Mouse (Mus musculus): ENCODE results near the gene Pilrb1.
"Not testable (repeated sequence)": the region's sequence is repeated elsewhere in the genome, so short reads cannot be mapped to it uniquely, and the experiment has no call there.

Gene Pilrb1

GRCm38 (mm10) chr5:137857960-137858710, at the start of gene Pilrb1:
TSS of gene Pilrb1 (minus strand) at chr5:137858106.
- not testable (repeated sequence) for DNase-seq (ENCODE audit: extremely low spot score, low spot score)

- DNase-seq (ENCODE audit: extremely low spot score, low spot score): no peak
Observed at GRCm38 (mm10) chr5:137897812-137898211, 39.9 kb upstream of the Pilrb1 start.

- DNase-seq (ENCODE audit: extremely low spot score, low spot score): no peak
Observed at GRCm38 (mm10) chr5:137892954-137893353, 35.0 kb upstream of the Pilrb1 start.

- no peak for DNase-seq (ENCODE audit: extremely low spot score, low spot score)
Observed at GRCm38 (mm10) chr5:137887666-137888065, 29.8 kb upstream of the Pilrb1 start.

- peak; percentile 27 for DNase-seq (ENCODE audit: extremely low spot score, low spot score)
Observed at GRCm38 (mm10) chr5:137885894-137886293, 28.0 kb upstream of the Pilrb1 start.

- DNase-seq (ENCODE audit: extremely low spot score, low spot score): no peak
Observed at GRCm38 (mm10) chr5:137883345-137883744, 25.4 kb upstream of the Pilrb1 start.

- DNase-seq (ENCODE audit: extremely low spot score, low spot score): no peak
Observed at GRCm38 (mm10) chr5:137882922-137883321, 25.0 kb upstream of the Pilrb1 start.

GRCm38 (mm10) chr5:137877860-137878259, 20.0 kb upstream of the Pilrb1 start:
- no peak for DNase-seq (ENCODE audit: extremely low spot score, low spot score)

GRCm38 (mm10) chr5:137875054-137875453, 17.1 kb upstream of the Pilrb1 start:
- DNase-seq (ENCODE audit: extremely low spot score, low spot score): no peak

- not testable (repeated sequence) for DNase-seq (ENCODE audit: extremely low spot score, low spot score)
Observed at GRCm38 (mm10) chr5:137872381-137872702, 14.4 kb upstream of the Pilrb1 start.

- not testable (repeated sequence) for DNase-seq (ENCODE audit: extremely low spot score, low spot score)
Observed at GRCm38 (mm10) chr5:137871644-137872380, 13.9 kb upstream of the Pilrb1 start, which contains the start of gene Pilrb2. TSS of gene Pilrb2 (minus strand) at chr5:137871815.

- DNase-seq (ENCODE audit: extremely low spot score, low spot score): not testable (repeated sequence)
Observed at GRCm38 (mm10) chr5:137868600-137868999, 10.7 kb upstream of the Pilrb1 start.

GRCm38 (mm10) chr5:137864008-137864407, 6.1 kb upstream of the Pilrb1 start:
- DNase-seq (ENCODE audit: extremely low spot score, low spot score): not testable (repeated sequence)

GRCm38 (mm10) chr5:137856870-137857269, 1.0 kb downstream of the Pilrb1 start:
- DNase-seq (ENCODE audit: extremely low spot score, low spot score): not testable (repeated sequence)

- DNase-seq (ENCODE audit: extremely low spot score, low spot score): not testable (repeated sequence)
Observed at GRCm38 (mm10) chr5:137854907-137855306, 3.0 kb downstream of the Pilrb1 start.

- not testable (repeated sequence) for DNase-seq (ENCODE audit: extremely low spot score, low spot score)
Observed at GRCm38 (mm10) chr5:137850313-137850712, 7.6 kb downstream of the Pilrb1 start.

GRCm38 (mm10) chr5:137837110-137837509, 20.8 kb downstream of the Pilrb1 start:
- not testable (repeated sequence) for DNase-seq (ENCODE audit: extremely low spot score, low spot score)

GRCm38 (mm10) chr5:137836611-137837010, 21.3 kb downstream of the Pilrb1 start:
- no peak for DNase-seq (ENCODE audit: extremely low spot score, low spot score)

- DNase-seq (ENCODE audit: extremely low spot score, low spot score): not testable (repeated sequence)
Observed at GRCm38 (mm10) chr5:137835966-137836520, 21.9 kb downstream of the Pilrb1 start, which contains the start of gene Pilra. TSS of gene Pilra (minus strand) at chr5:137836281.

GRCm38 (mm10) chr5:137833500-137833899, 24.4 kb downstream of the Pilrb1 start:
- DNase-seq (ENCODE audit: extremely low spot score, low spot score): no peak

- DNase-seq (ENCODE audit: extremely low spot score, low spot score): no peak
Observed at GRCm38 (mm10) chr5:137831506-137831905, 26.4 kb downstream of the Pilrb1 start.

GRCm38 (mm10) chr5:137831106-137831505, 26.8 kb downstream of the Pilrb1 start:
- DNase-seq (ENCODE audit: extremely low spot score, low spot score): no peak

Data from neural tube, embryonic 10.5 days (tissue).